Mouse (Mus musculus): ENCODE measurements around the gene Hmx3.

DNA sequence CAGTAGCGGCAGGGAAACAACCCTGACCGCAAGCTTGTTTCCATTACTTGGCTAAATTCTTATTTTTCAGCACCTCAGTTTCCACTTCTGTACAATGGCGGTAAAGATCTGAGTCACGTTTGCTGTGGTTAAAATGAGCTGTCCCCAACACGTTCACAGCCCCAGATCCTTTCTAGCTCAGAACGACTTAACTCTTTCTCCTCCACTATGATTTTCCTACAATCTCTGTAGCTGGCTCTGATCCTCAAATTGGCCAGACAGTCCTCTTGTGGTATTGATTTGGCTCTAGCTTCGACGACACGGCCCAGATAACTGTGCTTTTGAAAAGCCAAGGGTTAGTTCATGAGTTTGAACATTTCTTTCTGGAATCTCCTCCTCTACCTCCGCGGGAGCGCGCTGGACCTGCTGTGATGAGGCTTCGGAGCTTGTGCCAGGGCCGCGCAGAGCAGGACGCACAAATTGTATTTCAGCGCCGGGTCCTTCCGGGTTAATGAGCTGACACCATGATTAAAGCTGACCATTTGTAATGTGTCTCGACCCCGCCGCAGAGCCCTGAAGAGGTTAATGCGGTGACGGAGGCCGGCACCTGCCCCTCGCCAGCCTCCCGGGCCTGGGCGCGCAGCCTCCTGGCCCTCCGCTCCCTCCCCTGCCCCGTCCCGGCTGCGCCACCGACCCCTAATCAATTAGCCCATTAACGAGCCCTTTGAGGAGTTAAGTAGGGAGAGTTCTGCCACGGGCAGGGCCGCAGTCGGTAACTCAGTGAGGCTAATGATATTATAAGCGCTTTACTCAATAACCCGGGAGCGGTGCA, 9.5 kb downstream of the Hmx3 start:
- no peak for TF ChIP-seq GATA1 (IDR thresholded peaks at IDR 0.05; ENCODE audit: borderline replicate concordance, low read length)
- no peak for TF ChIP-seq FLI1 (IDR thresholded peaks at IDR 0.05; ENCODE audit: low read length)
